Mouse (Mus musculus) midbrain, embryonic 12.5 days (tissue): ENCODE results near the gene Cdkal1. TPM values are rescaled to one million over a fixed set of nuclear protein-coding genes. Genes with fewer than 3 reads are reported as not detected.

Experiments used
- ATAC-seq: fragments of 200-750 bp; cut with Nextera tagmentation; 2 replicates; pipeline ENCODE4 v1.8.0; 2017; ENCODE audit warnings: low read depth, moderate TSS enrichment, moderate library complexity; ENCODE audit not compliant: low FRiP score
- H3K27ac ChIP-seq: fragments of 300-500 bp; sonication (generic); replicated peaks from 2 replicates; pipeline ENCODE4 v1.5.1; 2016; ENCODE audit warnings: mild to moderate bottlenecking
- H3K27me3 ChIP-seq: fragments of 300-500 bp; sonication (generic); 2 replicates; pipeline ENCODE4 v1.6.1; 2016; ENCODE audit warnings: mild to moderate bottlenecking
- H3K36me3 ChIP-seq: fragments of 300-500 bp; sonication (generic); 2 replicates; pipeline ENCODE4 v1.6.1; 2016
- H3K4me1 ChIP-seq: fragments of 300-500 bp; sonication (generic); 2 replicates; pipeline ENCODE4 v1.6.1; 2016
- H3K4me2 ChIP-seq: fragments of 300-500 bp; sonication (generic); replicated peaks from 2 replicates; pipeline ENCODE4 v1.6.1; 2016; ENCODE audit warnings: mild to moderate bottlenecking, moderate library complexity
- H3K4me3 ChIP-seq: fragments of 300-500 bp; sonication (generic); 2 replicates; pipeline ENCODE4 v1.5.1; 2016; ENCODE audit warnings: mild to moderate bottlenecking
- H3K9ac ChIP-seq: fragments of 300-500 bp; sonication (generic); replicated peaks from 2 replicates; pipeline ENCODE4 v1.6.1; 2016; ENCODE audit warnings: mild to moderate bottlenecking, moderate library complexity
- H3K9me3 ChIP-seq: fragments of 300-500 bp; sonication (generic); 2 replicates; pipeline ENCODE4 v1.6.1; 2016; ENCODE audit warnings: mild to moderate bottlenecking
- WGBS: fragments of 180-500 bp; shearing (Covaris S2); methylation state at CpG from one replicate; pipeline ENCODE4 v1.1.7; 2016; 5-methylcytosine and 5-hydroxymethylcytosine counted together
- polyA plus RNA-seq: library from polyadenylated mRNA; unstranded; fragments of >200 nt; fragmentation: Nextera tagmentation; extraction: Ambion mirVana; gene quantifications from 2 replicates; pipeline ENCODE4 v1.2.1, GENCODE M21; 2016

Gene Cdkal1
- polyA plus RNA-seq, 1 experiment from 2014 or later = 33.3 TPM

DNA sequence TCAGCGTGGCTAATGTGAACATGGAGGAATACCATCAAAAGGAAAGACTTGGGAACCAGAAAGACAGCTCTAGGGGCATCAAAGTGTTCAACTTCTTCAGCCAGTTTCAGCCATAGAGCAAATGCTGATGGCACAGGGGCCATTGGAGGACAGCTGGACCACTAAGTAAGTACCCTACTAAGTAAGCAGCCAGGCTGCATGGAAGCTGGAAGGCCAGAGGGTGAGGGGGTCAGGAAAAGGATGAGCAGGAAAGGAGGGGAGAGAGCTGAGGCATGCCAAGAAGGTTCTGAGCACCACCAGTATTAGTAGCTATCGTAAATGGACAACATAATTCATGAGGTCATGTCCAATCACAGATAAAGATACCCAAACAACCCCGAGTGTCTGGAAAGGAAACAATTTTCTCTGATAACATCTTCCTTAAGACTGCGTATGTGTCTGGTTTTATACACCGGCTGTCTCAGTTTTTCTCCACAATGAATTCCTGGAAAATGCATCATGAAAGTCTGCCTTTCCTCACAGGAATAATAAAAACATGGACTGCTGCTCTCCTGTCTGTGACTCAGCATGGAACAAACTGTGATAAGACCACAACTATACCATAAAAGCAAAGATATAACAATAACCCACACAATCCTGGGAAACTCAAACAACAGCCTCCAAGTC lies 352.9 kb downstream of the Cdkal1 start:
- no peak overlapping the region for H3K4me3 ChIP-seq
- H3K27me3 ChIP-seq = no peaks in the 10 kb centered on the region
- no peak overlapping the region for H3K9ac ChIP-seq
- no peak overlapping the region for H3K27ac ChIP-seq
- 86% methylated on average over 5 of the region's 5 CpGs for WGBS
- H3K4me2 ChIP-seq = no peak overlapping the region
- ATAC-seq = no peak
- H3K4me1 ChIP-seq = peaks cover 9% of the 10 kb centered on the region; the same call in 1 of the 2 replicates
- H3K36me3 ChIP-seq = no peaks in the 10 kb centered on the region
- H3K9me3 ChIP-seq = no peaks in the 10 kb centered on the region

DNA sequence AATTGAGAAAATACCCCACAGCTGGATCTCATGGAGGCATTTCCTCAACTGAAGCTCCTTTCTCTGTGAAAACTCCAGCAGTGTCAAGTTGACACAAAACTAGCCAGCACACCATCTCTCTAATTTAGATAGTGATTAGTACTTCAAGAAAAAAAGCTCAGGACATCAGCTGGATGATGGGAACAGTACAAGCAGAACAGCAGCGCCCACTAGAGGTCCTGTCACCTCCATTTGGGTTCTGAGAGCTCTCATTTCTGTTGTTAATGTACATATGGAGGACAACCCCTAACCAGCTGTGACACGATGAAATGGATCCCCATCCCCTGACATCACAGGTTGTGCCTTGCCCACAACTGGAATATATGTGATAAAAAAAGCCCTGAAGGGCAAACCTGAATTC lies 354.3 kb downstream of the Cdkal1 start:
- Histone ChIP-seq H3K4me3 (no peak overlapping the region), H3K4me1 (peaks cover 9% of the 10 kb centered on the region; the same call in 1 of the 2 replicates), H3K27me3 (no peaks in the 10 kb centered on the region), H3K9me3 (no peaks in the 10 kb centered on the region), H3K36me3 (no peaks in the 10 kb centered on the region), H3K4me2 (no peak overlapping the region), H3K27ac (no peak overlapping the region), H3K9ac (no peak overlapping the region)
- WGBS = 68% methylated on average over 2 of the region's 2 CpGs
- ATAC-seq = no peak

DNA sequence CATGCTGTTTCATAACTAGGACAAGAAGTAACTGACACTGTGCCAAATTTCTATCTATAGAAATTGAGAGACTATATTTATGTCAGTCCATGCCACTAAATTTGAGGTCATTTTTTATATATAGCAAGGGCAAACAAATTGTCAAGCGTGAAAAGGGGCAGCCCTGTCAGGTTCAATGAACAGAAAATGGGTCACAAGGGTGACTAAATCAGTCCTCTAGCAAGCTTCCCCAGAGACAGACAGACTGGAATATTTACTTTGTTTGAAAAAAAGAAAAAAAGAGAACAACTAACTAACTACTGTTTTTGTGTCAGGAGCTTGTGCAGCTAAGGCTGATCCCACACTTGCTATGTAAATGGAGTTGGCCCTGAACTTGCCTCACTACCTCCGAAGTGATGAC lies 355.7 kb downstream of the Cdkal1 start:
- no peak overlapping the region for H3K9ac ChIP-seq
- no peak overlapping the region for H3K4me2 ChIP-seq
- no peak for ATAC-seq
- H3K36me3 ChIP-seq = no peaks in the 10 kb centered on the region
- peaks cover 4% of the 10 kb centered on the region; the same call in 1 of the 2 replicates for H3K4me1 ChIP-seq
- H3K4me3 ChIP-seq = no peak overlapping the region
- no peaks in the 10 kb centered on the region for H3K27me3 ChIP-seq
- no peaks in the 10 kb centered on the region for H3K9me3 ChIP-seq
- whole genome bisulfite sequencing = 79% methylated on average over 2 of the region's 2 CpGs
- no peak overlapping the region for H3K27ac ChIP-seq

DNA sequence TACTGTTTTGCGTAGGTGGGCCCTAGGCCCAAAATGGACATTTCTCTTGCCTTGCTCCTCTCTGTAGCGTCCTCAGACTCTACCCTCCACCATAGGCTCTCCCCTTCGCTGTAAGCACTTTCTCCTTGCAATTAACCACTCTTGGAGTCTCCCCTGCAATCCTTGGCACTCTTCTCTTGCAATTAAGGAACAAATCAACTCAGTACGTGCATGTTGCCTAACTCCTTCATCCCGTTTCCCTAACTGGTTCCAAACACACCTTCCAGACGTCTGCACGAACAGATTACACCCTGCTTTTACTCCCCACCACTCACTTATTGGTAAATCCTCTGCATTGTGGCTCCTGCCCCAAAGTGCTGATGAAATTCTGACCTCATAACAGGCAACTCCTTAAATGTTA lies 358.2 kb downstream of the Cdkal1 start:
- H3K27ac ChIP-seq = no peak overlapping the region
- no peaks in the 10 kb centered on the region for H3K27me3 ChIP-seq
- H3K4me2 ChIP-seq = no peak overlapping the region
- H3K9ac ChIP-seq = no peak overlapping the region
- ATAC-seq = no peak
- H3K4me3 ChIP-seq = no peak overlapping the region
- no peaks in the 10 kb centered on the region for H3K36me3 ChIP-seq
- no peaks in the 10 kb centered on the region for H3K9me3 ChIP-seq
- no peaks in the 10 kb centered on the region for H3K4me1 ChIP-seq
- 87% methylated on average over 7 of the region's 7 CpGs for WGBS

DNA sequence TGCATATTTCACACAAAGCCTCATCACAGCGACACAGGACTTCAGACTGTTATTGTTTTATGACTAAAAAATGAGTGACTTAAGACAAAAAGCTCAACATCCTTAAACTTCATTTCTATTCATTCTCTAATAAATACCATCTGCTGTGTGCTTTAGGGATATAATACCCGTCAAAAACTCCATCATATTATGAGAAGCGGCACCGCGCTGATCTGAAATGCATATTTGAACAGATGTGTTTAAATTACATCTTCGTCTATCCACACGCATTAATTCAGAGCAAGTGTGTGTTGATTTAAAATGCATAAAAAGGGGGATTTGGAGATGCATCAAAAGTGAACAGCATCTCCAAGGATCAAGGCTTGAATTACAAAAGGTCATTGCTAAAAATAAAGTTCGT lies 365.1 kb downstream of the Cdkal1 start:
- Histone ChIP-seq H3K27ac (no peak overlapping the region), H3K9ac (no peak overlapping the region), H3K4me1 (peaks cover 8% of the 10 kb centered on the region; the same call in 1 of the 2 replicates), H3K9me3 (no peaks in the 10 kb centered on the region), H3K27me3 (no peaks in the 10 kb centered on the region), H3K4me2 (no peak overlapping the region), H3K36me3 (no peaks in the 10 kb centered on the region), H3K4me3 (no peak overlapping the region)
- no peak for ATAC-seq
- WGBS = 55% methylated on average over 8 of the region's 8 CpGs

DNA sequence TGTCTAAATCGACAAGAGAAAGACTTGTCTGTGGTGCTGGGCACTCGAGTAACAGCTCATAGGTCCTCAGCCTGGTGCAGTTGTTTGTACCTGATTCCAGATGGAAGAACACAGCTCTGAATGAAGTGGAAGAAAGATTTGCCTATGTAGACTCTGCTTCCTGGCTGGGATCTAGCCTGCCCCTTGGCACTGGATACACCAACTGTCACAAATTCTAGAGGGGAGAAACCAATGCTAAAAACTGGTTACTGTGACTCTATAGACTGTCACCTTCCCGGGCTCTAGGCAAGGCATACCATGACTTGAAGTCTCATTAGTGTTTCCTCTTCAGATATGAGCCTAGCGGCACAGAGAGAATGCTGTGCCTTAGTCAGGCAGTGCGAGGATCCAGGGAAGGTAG lies 366.0 kb downstream of the Cdkal1 start:
- Histone ChIP-seq H3K4me2 (no peak overlapping the region), H3K27me3 (no peaks in the 10 kb centered on the region), H3K27ac (0 out of 2 replicates have a peak overlapping the region, but pooled peaks have one; percentile 16), H3K9ac (no peak overlapping the region), H3K4me1 (peaks cover 8% of the 10 kb centered on the region; the same call in 1 of the 2 replicates), H3K9me3 (no peaks in the 10 kb centered on the region), H3K36me3 (no peaks in the 10 kb centered on the region), H3K4me3 (no peak overlapping the region)
- WGBS = 85% methylated on average over 5 of the region's 5 CpGs
- ATAC-seq = no peak

DNA sequence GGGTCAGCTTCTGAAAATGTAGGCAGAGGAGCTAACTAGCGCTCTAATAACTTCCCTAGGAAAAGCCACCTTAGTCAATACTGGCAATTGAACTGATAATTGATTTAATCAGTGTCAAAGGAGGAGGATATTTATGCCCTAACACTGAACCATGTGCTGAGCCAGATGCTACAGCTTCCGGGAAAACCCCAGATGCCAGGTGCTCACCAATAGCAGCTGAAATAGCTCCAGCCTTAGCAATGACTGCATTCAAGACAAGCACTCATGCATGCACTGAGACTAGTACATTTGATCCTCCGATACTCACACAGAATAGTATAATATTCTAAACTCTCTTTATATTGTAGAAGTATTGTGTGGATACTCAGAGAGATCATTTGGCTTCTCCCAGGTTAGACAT lies 368.8 kb downstream of the Cdkal1 start:
- Histone ChIP-seq H3K4me1 (peaks cover 8% of the 10 kb centered on the region; the same call in 1 of the 2 replicates), H3K27me3 (no peaks in the 10 kb centered on the region), H3K9me3 (no peaks in the 10 kb centered on the region), H3K4me2 (no peak overlapping the region), H3K4me3 (no peak overlapping the region), H3K9ac (no peak overlapping the region), H3K36me3 (no peaks in the 10 kb centered on the region), H3K27ac (no peak overlapping the region)
- ATAC-seq = no peak
- 63% methylated on average over 3 of the region's 3 CpGs for WGBS

DNA sequence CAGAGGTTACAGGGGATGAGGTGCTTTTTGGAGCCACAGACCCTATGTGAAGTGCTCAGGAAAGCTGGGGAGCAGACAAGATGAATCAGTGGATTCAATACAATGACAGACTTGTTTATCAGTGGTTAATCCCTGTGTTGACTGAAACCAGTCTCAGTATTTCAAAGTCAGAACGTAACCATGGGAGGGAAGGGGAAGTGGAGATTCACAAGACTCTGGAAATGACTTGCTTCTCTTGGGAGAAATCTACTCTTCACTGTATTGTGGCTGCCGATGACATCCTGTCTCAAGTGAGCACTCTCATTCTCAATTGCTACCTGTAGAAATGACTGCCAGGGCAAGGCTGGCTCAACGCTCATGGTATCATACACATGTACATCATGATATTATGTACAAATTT lies 371.5 kb downstream of the Cdkal1 start:
- Histone ChIP-seq H3K36me3 (no peaks in the 10 kb centered on the region), H3K27me3 (no peaks in the 10 kb centered on the region), H3K4me3 (no peak overlapping the region), H3K27ac (no peak overlapping the region), H3K9me3 (no peaks in the 10 kb centered on the region), H3K4me1 (peaks cover 8% of the 10 kb centered on the region; the same call in 1 of the 2 replicates), H3K9ac (no peak overlapping the region), H3K4me2 (no peak overlapping the region)
- ATAC-seq = no peak
- 86% methylated on average over 3 of the region's 3 CpGs for WGBS

DNA sequence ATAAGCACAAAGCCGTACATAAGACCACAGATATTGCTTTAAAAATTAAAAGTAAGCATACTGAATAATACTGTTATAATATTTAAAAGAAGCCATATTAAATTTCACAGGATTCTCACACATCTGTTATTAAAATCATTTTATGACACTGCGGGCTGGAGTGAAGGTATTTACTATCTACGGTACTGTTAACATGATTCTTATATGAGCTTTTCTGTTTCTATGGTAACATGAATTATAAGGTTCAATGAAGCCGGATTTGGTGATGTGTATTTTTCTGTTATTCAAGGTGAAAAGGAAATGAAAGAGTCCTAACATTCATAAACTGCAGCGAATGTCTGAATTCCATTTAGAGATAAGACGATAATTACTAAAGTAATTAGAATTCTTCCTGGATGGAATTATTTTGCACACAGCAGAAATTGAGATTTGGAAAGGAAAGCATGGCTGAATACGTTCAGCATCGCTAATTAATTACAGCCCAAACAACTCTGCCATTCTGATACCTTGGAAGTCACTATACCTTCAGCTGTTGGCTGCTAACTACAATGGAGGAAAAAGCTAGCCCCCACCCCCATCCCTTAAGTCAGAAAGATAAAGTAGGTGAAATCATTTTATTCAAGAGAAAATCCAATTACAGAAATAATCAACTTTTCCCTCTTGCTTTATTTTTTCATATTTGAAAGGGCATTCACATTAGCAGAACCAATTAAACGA lies 373.2 kb downstream of the Cdkal1 start:
- no peaks in the 10 kb centered on the region for H3K36me3 ChIP-seq
- WGBS = 82% methylated on average over 9 of the region's 9 CpGs
- no peak overlapping the region for H3K4me3 ChIP-seq
- no peak overlapping the region for H3K4me2 ChIP-seq
- no peak overlapping the region for H3K9ac ChIP-seq
- H3K27ac ChIP-seq = no peak overlapping the region
- H3K9me3 ChIP-seq = no peaks in the 10 kb centered on the region
- no peak for ATAC-seq
- H3K4me1 ChIP-seq = peaks cover 8% of the 10 kb centered on the region; the same call in 1 of the 2 replicates
- H3K27me3 ChIP-seq = no peaks in the 10 kb centered on the region

DNA sequence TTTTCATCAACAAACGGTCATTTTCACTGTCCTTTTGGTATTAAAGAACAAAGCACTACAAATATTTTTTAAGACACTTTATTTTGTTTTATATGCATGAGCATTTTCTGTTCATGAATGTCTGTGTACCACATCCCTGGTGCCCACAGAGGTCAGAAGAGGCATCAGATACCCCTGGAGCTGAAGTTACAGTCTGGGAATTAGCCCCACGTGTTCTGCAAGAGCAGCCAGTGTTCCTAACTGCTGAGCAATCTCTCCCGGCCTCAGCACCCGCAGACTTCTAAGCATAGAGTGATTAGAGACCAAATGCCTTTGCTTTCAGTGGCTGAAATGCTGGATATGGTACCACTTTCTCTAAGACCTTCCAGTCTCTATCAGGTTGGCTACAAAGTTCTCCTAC lies 379.1 kb downstream of the Cdkal1 start:
- 89% methylated on average over 4 of the region's 4 CpGs for WGBS
- H3K27me3 ChIP-seq = no peaks in the 10 kb centered on the region
- no peak overlapping the region for H3K4me3 ChIP-seq
- H3K9me3 ChIP-seq = no peaks in the 10 kb centered on the region
- H3K27ac ChIP-seq = no peak overlapping the region
- H3K4me2 ChIP-seq = no peak overlapping the region
- H3K4me1 ChIP-seq = no peaks in the 10 kb centered on the region
- H3K9ac ChIP-seq = no peak overlapping the region
- H3K36me3 ChIP-seq = no peaks in the 10 kb centered on the region
- ATAC-seq = no peak

DNA sequence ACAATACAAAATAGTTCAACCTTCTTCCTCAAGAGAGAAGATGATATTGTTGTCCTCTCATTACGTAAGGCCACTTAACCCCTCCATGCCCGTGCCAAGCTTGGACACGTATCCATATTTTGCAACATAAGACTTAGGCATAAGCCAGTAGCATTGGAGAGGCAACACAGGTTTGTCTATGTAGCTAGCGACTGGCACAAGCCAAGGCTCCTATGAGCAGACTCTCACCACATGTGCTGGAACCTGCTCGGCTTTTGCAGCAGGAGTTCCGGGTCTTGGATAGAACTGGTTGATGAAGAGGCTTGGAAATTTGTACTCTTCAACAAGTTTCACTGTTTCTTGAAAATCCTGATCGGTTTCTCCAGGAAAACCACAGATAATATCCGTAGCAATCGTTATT lies 381.2 kb downstream of the Cdkal1 start:
- Histone ChIP-seq H3K4me1 (no peaks in the 10 kb centered on the region), H3K9me3 (no peaks in the 10 kb centered on the region), H3K9ac (no peak overlapping the region), H3K36me3 (no peaks in the 10 kb centered on the region), H3K27me3 (no peaks in the 10 kb centered on the region), H3K4me3 (no peak overlapping the region), H3K4me2 (no peak overlapping the region), H3K27ac (no peak overlapping the region)
- ATAC-seq = no peak
- 95% methylated on average over 9 of the region's 9 CpGs for WGBS

DNA sequence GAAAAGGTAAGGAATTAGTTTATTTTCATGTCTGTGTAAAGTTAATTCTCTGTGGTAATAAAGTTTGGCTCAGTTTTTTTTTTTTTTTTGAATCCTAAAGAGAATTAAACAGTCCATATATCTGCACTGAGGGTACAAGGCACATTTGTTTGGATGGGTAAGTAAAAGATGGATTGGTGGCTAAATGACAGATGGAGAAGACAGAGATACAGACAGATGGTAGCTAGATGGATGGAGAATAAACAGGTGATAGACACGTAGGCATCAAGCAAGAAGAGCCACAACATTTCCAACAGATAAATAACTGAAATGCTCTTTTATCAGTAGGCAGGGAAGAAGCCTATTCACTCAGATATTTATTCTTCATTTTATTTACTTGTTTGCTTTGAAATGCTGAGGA lies 381.7 kb downstream of the Cdkal1 start:
- Histone ChIP-seq H3K9ac (no peak overlapping the region), H3K27ac (no peak overlapping the region), H3K4me2 (no peak overlapping the region), H3K4me3 (no peak overlapping the region), H3K36me3 (no peaks in the 10 kb centered on the region), H3K9me3 (no peaks in the 10 kb centered on the region), H3K27me3 (no peaks in the 10 kb centered on the region), H3K4me1 (no peaks in the 10 kb centered on the region)
- ATAC-seq = no peak
- WGBS = 100% methylated on average over 1 of the region's 1 CpGs
